Mouse (Mus musculus): ENCODE data around the gene Cbl.

The Cbl gene

GRCm38 (mm10) chr9:44239447-44239846, 5.6 kb upstream of the Cbl start:
- no peak for DNase-seq

- DNase-seq, result no peak
These were observed 4.8 kb upstream of the Cbl start for GRCm38 (mm10) chr9:44238501-44239190.

- DNase-seq, result peak; percentile 55
These were observed 3.3 kb upstream of the Cbl start for GRCm38 (mm10) chr9:44237128-44237527.

GRCm38 (mm10) chr9:44236601-44237000, 2.8 kb upstream of the Cbl start:
- no peak for DNase-seq

GRCm38 (mm10) chr9:44234479-44235427, 904 bp upstream of the Cbl start:
- DNase-seq, result no peak

- DNase-seq, result no peak
These were observed 638 bp downstream of the Cbl start for GRCm38 (mm10) chr9:44233021-44233801.

- DNase-seq, result no peak
These were observed 2.2 kb downstream of the Cbl start for GRCm38 (mm10) chr9:44231609-44232008.

- no peak for DNase-seq
These were observed 7.9 kb downstream of the Cbl start for GRCm38 (mm10) chr9:44225993-44226392.

- DNase-seq, result no peak
These were observed 20.3 kb downstream of the Cbl start for GRCm38 (mm10) chr9:44213538-44213937.

GRCm38 (mm10) chr9:44212406-44212805, 21.4 kb downstream of the Cbl start:
- DNase-seq, result no peak

- no peak for DNase-seq
These were observed 24.4 kb downstream of the Cbl start for GRCm38 (mm10) chr9:44209416-44209815.

- no peak for DNase-seq
These were observed 26.0 kb downstream of the Cbl start for GRCm38 (mm10) chr9:44207840-44208239.

- no peak for DNase-seq
These were observed 33.4 kb downstream of the Cbl start for GRCm38 (mm10) chr9:44200458-44200857.

GRCm38 (mm10) chr9:44199580-44199979, 34.3 kb downstream of the Cbl start:
- peak; percentile 17 for DNase-seq

GRCm38 (mm10) chr9:44199166-44199565, 34.7 kb downstream of the Cbl start:
- DNase-seq, result no peak

- DNase-seq, result no peak
These were observed 37.5 kb downstream of the Cbl start for GRCm38 (mm10) chr9:44196354-44196753.

- DNase-seq, result no peak
These were observed 39.8 kb downstream of the Cbl start for GRCm38 (mm10) chr9:44194000-44194399.

GRCm38 (mm10) chr9:44192794-44193193, 41.1 kb downstream of the Cbl start:
- DNase-seq, result no peak

GRCm38 (mm10) chr9:44192312-44192711, 41.5 kb downstream of the Cbl start:
- no peak for DNase-seq

- DNase-seq, result no peak
These were observed 42.7 kb downstream of the Cbl start for GRCm38 (mm10) chr9:44191166-44191565.

GRCm38 (mm10) chr9:44188223-44188622, 45.6 kb downstream of the Cbl start:
- no peak for DNase-seq

- DNase-seq, result peak; percentile 28
These were observed 51.6 kb downstream of the Cbl start for GRCm38 (mm10) chr9:44182260-44182659.

GRCm38 (mm10) chr9:44181537-44181936, 52.3 kb downstream of the Cbl start:
- DNase-seq, result no peak
